Mouse (Mus musculus) forebrain, embryonic 14.5 days (tissue): ENCODE results near the gene Lca5l. TPM values are rescaled to one million over a fixed set of nuclear protein-coding genes. Genes with fewer than 3 reads are reported as not detected.

Experiments
- ATAC-seq: fragments of 200-750 bp; cut with Nextera tagmentation; 2 replicates; pipeline ENCODE4 v1.8.0; 2017; ENCODE audit warnings: mild to moderate bottlenecking, moderate library complexity
- DNase-seq: peaks from one replicate; pipeline ENCODE4 v3.0.0-alpha.2; 2015; ENCODE audit warnings: low spot score
- H3K27ac ChIP-seq: fragments of 300-500 bp; sonication (generic); 2 replicates; pipeline ENCODE4 v1.5.1; 2014; ENCODE audit warnings: low read depth, mild to moderate bottlenecking, control low read depth, low read length, moderate library complexity
- H3K27me3 ChIP-seq: fragments of 300-500 bp; sonication (generic); replicated peaks from 2 replicates; pipeline ENCODE4 v1.6.1; 2014; ENCODE audit warnings: low read length, control low read depth, mixed read lengths; ENCODE audit not compliant: control insufficient read depth, insufficient read depth
- H3K36me3 ChIP-seq: fragments of 300-500 bp; sonication (generic); 2 replicates; pipeline ENCODE4 v1.6.1; 2014; ENCODE audit warnings: low read length, control low read depth; ENCODE audit not compliant: control insufficient read depth, insufficient read depth
- H3K4me1 ChIP-seq: fragments of 300-500 bp; sonication (generic); 2 replicates; pipeline ENCODE4 v1.6.1; 2014; ENCODE audit warnings: antibody characterized with exemption, low read length, control low read depth; ENCODE audit not compliant: control insufficient read depth, insufficient read depth
- H3K4me2 ChIP-seq: fragments of 300-500 bp; sonication (generic); 2 replicates; pipeline ENCODE4 v1.6.1; 2014; ENCODE audit warnings: mild to moderate bottlenecking, control low read depth, low read length
- H3K4me3 ChIP-seq: fragments of 300-500 bp; sonication (generic); 2 replicates; pipeline ENCODE4 v1.5.1; 2014; ENCODE audit warnings: low read depth, low read length, control low read depth
- H3K9ac ChIP-seq: fragments of 300-500 bp; sonication (generic); 2 replicates; pipeline ENCODE4 v1.6.1; 2014; ENCODE audit warnings: mild to moderate bottlenecking, low read length, control low read depth, moderate library complexity
- H3K9me3 ChIP-seq: fragments of 300-500 bp; sonication (generic); replicated peaks from 2 replicates; pipeline ENCODE4 v1.6.1; 2016; ENCODE audit warnings: low read length, control low read depth, mixed read lengths; ENCODE audit not compliant: control insufficient read depth
- WGBS: fragments of 180-500 bp; shearing (Covaris S2); extraction: QIAGEN DNeasy Blood & Tissue Kit; methylation state at CpG from one replicate; pipeline ENCODE4 v1.1.7; 2014; 5-methylcytosine and 5-hydroxymethylcytosine counted together
- polyA plus RNA-seq: library from polyadenylated mRNA; unstranded; fragments of >200 nt; fragmentation: Nextera tagmentation; extraction: Ambion mirVana; gene quantifications from 2 replicates; pipeline ENCODE4 v1.2.1, GENCODE M21; 2014

Gene Lca5l
- polyA plus RNA-seq, 1 experiment from 2014 or later, result 1.1 TPM

DNA sequence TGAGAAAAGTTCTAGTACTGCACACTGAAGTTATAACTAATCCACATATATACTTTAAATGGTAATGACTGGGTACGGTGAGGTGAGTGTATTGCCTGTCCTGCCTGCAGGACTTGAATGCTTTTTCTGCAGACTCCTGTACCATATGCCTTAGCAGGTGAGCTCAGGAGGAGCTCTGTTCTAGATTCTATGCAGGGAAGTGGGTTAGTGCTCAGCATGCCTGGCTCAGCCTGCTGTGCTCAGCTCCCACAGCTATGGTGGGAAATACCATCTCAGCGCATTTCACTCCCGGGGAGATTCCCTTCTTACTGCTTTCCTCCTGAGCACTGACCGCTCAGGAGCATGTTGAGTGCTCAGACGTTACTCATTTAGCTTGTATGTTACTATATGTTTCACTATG, 4.5 kb downstream of the Lca5l start:
- 88% methylated on average over 5 of the region's 5 CpGs for WGBS
- Histone ChIP-seq H3K4me2 (no peak overlapping the region), H3K36me3 (no peaks in the 10 kb centered on the region), H3K9me3 (no peaks in the 10 kb centered on the region), H3K9ac (no peak overlapping the region), H3K27me3 (no peaks in the 10 kb centered on the region), H3K4me1 (peaks cover 3% of the 10 kb centered on the region; the same call in 1 of the 2 replicates), H3K4me3 (no peak overlapping the region), H3K27ac (no peak overlapping the region)
- ATAC-seq (no peak), DNase-seq (no peak)

DNA sequence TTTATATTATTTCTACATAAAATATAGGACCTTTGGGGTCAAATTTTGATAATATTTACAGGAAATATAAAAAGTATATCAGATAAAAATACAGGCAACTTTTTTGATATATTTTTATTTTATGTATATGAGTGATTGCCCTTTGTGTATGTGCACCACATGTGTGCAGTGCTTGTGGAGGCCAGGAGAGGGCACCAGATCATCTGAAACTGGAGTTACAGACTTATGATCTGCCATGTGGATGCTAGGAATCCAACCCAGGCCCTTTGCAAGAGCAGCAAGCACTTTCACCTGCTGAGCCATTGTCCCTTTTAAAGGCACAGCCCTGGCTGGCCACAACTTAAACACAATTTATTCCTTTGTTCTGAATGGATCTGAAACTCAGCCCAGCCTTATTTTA, 12.9 kb downstream of the Lca5l start:
- H3K9me3 ChIP-seq, result no peaks in the 10 kb centered on the region
- H3K4me2 ChIP-seq, result no peak overlapping the region
- H3K9ac ChIP-seq, result no peak overlapping the region
- no peak overlapping the region for H3K4me3 ChIP-seq
- no peaks in the 10 kb centered on the region for H3K36me3 ChIP-seq
- no peaks in the 10 kb centered on the region for H3K27me3 ChIP-seq
- H3K4me1 ChIP-seq, result no peaks in the 10 kb centered on the region
- no peak overlapping the region for H3K27ac ChIP-seq
- DNase-seq, result no peak
- no peak for ATAC-seq

DNA sequence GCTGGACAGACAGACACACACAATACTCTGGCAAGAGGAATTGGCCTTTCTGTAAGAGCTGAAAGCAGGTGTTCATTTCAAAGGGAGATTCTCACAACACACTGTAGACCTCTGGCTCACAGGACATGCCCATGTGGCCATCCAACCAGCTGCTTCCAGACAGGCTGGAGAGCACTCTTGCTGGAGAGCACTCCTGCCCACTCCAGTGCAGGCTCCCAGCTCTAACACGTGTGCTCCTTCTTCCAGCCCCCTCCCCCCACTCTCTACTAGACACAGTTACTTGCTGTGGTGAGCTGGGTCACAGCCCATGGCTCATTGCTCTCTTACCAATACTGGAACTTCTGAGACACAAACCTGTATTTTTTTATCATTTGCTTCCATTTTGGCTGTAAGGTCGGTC, 16.7 kb downstream of the Lca5l start:
- WGBS, result 47% methylated on average over 2 of the region's 2 CpGs
- H3K36me3 ChIP-seq, result no peaks in the 10 kb centered on the region

DNA sequence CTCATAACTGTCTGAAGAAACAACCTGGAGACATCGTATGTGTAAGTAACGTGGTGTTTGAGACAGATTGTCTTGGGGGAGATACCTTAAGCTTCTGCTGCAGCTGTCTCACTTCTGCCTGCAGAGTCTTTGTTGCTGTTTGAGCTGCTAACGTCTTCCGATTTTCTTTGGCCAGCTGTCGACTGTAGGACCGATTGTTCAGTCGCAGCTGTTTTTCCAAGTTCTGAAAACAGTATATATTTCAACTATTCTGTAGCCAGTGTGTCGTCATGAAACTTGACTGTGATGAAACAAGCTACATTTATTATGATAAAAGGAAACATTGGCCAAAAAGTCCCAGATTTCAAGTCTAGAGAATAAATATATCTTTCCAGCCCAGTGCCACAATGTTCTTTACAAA, 18.4 kb downstream of the Lca5l start:
- H3K36me3 ChIP-seq, result no peaks in the 10 kb centered on the region
- no peaks in the 10 kb centered on the region for H3K4me1 ChIP-seq
- H3K9me3 ChIP-seq, result no peaks in the 10 kb centered on the region
- H3K9ac ChIP-seq, result no peak overlapping the region
- H3K4me3 ChIP-seq, result no peak overlapping the region
- DNase-seq, result no peak
- H3K27ac ChIP-seq, result no peak overlapping the region
- no peaks in the 10 kb centered on the region for H3K27me3 ChIP-seq
- H3K4me2 ChIP-seq, result no peak overlapping the region
- no peak for ATAC-seq
- 79% methylated on average over 8 of the region's 8 CpGs for WGBS

More for the DNA sequence above, 16.7 kb downstream of the Lca5l start:
- Histone ChIP-seq H3K9me3 (no peaks in the 10 kb centered on the region), H3K27ac (no peak overlapping the region), H3K9ac (no peak overlapping the region), H3K4me2 (no peak overlapping the region), H3K4me1 (no peaks in the 10 kb centered on the region), H3K4me3 (no peak overlapping the region), H3K27me3 (no peaks in the 10 kb centered on the region)
- ATAC-seq, result peak; percentile 60; the same call in 1 of the 2 replicates
- no peak for DNase-seq

DNA sequence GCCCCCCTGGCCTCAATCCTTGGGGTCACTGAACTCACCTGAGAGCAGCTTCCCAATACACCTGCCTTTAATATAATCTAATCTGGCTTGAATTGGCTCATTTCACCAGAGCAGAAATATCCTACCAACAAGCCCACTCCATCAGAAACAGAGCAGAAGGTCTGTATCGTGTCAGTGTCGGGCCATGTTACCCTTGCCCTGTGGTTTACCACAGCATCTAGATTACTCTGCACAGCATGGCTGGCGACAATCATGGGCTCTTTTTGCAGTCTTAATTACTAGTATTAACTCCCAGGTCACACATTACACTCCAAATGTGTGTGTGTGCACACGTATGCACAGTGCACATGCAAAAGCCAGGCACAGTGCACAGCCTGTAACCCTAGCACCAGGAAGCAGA, 23.2 kb downstream of the Lca5l start:
- no peaks in the 10 kb centered on the region for H3K9me3 ChIP-seq
- no peaks in the 10 kb centered on the region for H3K27me3 ChIP-seq
- H3K4me3 ChIP-seq, result no peak overlapping the region
- DNase-seq, result no peak
- no peak overlapping the region for H3K4me2 ChIP-seq
- 86% methylated on average over 4 of the region's 4 CpGs for WGBS
- H3K4me1 ChIP-seq, result no peaks in the 10 kb centered on the region
- no peak overlapping the region for H3K9ac ChIP-seq
- no peak for ATAC-seq
- no peaks in the 10 kb centered on the region for H3K36me3 ChIP-seq
- no peak overlapping the region for H3K27ac ChIP-seq

DNA sequence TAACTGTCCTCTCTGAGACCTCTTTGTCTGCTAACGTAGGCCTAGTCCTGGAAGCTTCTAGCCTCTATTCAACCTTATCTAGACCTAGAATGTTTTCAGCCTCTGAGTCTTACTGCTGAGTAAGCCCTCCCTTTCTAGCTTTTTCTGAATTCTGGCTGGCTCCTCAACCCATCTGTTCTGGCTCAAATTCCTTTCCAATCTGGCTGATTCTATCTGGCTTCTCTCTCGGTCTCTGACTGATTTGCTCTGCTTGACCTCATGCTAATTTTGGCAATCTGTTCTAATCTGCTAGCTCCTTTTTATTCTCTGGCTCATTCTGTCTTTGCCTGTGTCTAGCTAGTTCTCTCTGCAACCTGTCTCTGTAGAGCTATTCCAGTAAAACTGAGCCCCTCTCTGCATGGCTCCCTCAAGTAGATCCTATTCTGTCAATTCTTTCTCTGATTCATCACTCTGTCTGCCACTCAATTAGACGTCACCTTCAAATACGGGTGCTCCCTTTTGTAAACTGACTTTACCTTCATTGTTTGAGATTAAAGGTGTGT, 26.3 kb downstream of the Lca5l start:
- H3K27ac ChIP-seq, result peak overlapping the region; percentile 44; the same call in 1 of the 2 replicates
- H3K4me1 ChIP-seq, result no peaks in the 10 kb centered on the region
- H3K9me3 ChIP-seq, result no peaks in the 10 kb centered on the region
- no peak overlapping the region for H3K9ac ChIP-seq
- DNase-seq, result peak; percentile 70
- H3K27me3 ChIP-seq, result no peaks in the 10 kb centered on the region
- ATAC-seq, result peak; percentile 46; the same call in 1 of the 2 replicates
- H3K4me2 ChIP-seq, result no peak overlapping the region
- no peak overlapping the region for H3K4me3 ChIP-seq
- H3K36me3 ChIP-seq, result no peaks in the 10 kb centered on the region
- WGBS, result 68% methylated on average over 4 of the region's 4 CpGs

DNA sequence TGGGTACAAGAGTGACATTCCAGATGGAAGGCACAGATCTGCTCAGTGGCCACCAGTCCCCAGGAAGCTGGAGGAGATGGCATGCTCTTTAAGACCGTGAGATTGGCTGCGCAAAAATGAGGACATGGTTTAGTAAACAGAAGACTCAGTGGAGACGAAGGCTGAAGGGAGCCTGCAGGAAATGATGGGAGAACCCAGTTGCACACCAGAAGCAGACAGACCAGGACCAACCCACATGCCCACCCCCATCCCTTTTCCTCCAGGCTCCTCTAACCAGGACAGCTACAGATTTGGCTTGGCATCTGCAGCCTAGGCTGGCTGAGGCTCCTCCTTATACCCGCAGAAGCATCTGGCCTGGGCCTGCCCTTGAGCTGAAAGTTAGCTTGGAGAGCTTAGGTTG, 30.7 kb downstream of the Lca5l start:
- H3K27ac ChIP-seq, result no peak overlapping the region
- ATAC-seq (no peak), DNase-seq (no peak)
- H3K9ac ChIP-seq, result no peak overlapping the region
- H3K4me2 ChIP-seq, result no peak overlapping the region
- H3K9me3 ChIP-seq, result no peaks in the 10 kb centered on the region
- H3K4me1 ChIP-seq, result peaks cover 7% of the 10 kb centered on the region; the same call in 1 of the 2 replicates
- 90% methylated on average over 4 of the region's 4 CpGs for WGBS
- no peaks in the 10 kb centered on the region for H3K36me3 ChIP-seq
- no peaks in the 10 kb centered on the region for H3K27me3 ChIP-seq
- no peak overlapping the region for H3K4me3 ChIP-seq

DNA sequence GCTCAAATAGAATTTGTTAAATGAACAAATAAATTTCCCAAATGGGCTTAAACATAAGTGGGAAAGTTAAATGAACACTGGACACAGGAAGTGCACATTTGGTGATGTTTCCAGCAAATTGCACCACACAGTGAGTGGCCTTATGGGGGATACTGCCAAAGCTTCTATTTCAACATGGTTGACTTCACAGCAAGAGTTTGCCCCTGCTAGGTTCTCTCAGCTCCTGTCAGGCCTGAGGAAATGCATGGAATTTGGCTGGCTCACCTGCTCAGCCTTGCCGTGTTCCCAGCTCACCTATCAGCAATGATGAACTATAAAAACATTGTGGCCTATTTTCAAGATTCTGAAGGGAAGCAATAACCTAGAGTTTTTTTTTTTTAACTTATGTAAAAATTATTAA, 31.1 kb downstream of the Lca5l start:
- H3K4me1 ChIP-seq, result peaks cover 7% of the 10 kb centered on the region; the same call in 1 of the 2 replicates
- no peaks in the 10 kb centered on the region for H3K9me3 ChIP-seq
- H3K4me2 ChIP-seq, result no peak overlapping the region
- 82% methylated on average over 1 of the region's 1 CpGs for WGBS
- no peak overlapping the region for H3K4me3 ChIP-seq
- H3K27ac ChIP-seq, result no peak overlapping the region
- DNase-seq (no peak), ATAC-seq (no peak)
- H3K27me3 ChIP-seq, result no peaks in the 10 kb centered on the region
- H3K36me3 ChIP-seq, result 0 out of 2 replicates have a peak, but pooled peaks cover 4% of the 10 kb centered on the region
- no peak overlapping the region for H3K9ac ChIP-seq

DNA sequence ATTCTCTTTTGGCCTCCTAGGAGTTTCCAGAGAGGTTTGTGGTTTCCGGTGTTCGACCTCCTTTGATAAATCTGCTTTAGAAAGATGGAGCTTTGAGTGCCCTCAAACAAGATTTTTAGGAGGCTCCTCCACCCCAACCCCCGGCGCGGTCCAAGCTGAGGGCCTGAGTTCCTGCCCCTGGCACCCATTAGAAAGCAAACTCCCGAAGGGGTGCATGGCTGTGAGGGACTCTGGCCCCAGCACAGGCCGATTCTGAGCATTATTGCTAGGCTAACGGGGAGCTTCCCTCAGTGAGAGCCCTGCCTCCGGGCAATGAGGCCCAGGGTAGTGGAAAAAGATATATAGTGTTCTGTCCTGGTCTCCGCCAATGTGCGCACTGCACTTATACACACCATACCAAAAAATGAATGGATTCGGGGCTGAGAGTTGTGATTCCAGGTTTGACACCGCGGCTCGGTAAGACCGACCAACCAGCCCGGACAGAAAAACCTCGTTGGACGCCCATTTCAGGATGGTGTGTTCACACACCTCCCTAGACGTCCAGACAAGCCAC, 32.2 kb downstream of the Lca5l start:
- 85% methylated on average over 20 of the region's 20 CpGs for WGBS
- Histone ChIP-seq H3K4me1 (peaks cover 7% of the 10 kb centered on the region; the same call in 1 of the 2 replicates), H3K4me2 (peak overlapping the region; percentile 96), H3K9ac (peak overlapping the region; percentile 87), H3K27ac (no peak overlapping the region; the same call in 1 of the 2 replicates), H3K4me3 (peak overlapping the region; percentile 48; the same call in 1 of the 2 replicates), H3K36me3 (peaks cover 10% of the 10 kb centered on the region; the same call in 1 of the 2 replicates), H3K27me3 (no peaks in the 10 kb centered on the region), H3K9me3 (no peaks in the 10 kb centered on the region)
- ATAC-seq (peak; percentile 22; the same call in 1 of the 2 replicates), DNase-seq (no peak)
